Mouse (Mus musculus): ENCODE results near the gene Gjb1. TPM values are rescaled to one million over a fixed set of nuclear protein-coding genes. Genes with fewer than 3 reads are reported as not detected.

The Gjb1 gene
- polyA plus RNA-seq, 1 experiment: not detected

- peak within 1 kb of the TSS; percentile 90 for H3K27ac ChIP-seq (ENCODE audit: control insufficient read depth, insufficient read depth, low read depth, low read length)
- no peaks in the 10 kb centered on the region for H3K36me3 ChIP-seq (ENCODE audit: control insufficient read depth, insufficient read depth, low read length)
- H3K4me3 ChIP-seq (ENCODE audit: control insufficient read depth, low read depth, low read length): peak within 1 kb of the TSS; percentile 93
- no peaks in the 10 kb centered on the region for H3K27me3 ChIP-seq (ENCODE audit: control insufficient read depth, insufficient read depth, low read length)
- TF ChIP-seq POLR2A (IDR thresholded peaks at IDR 0.05; ENCODE audit: control insufficient read depth, low read depth, low read length) (no peak; the same call in 1 of the 2 replicates), CTCF (IDR thresholded peaks at IDR 0.05; ENCODE audit: control insufficient read depth, insufficient read depth, insufficient replicate concordance, low read depth, low read length) (no peak)
- no peaks in the 10 kb centered on the region; the same call in 1 of the 2 replicates for H3K4me1 ChIP-seq (ENCODE audit: control insufficient read depth, insufficient read depth, low read length)
Measured at GRCm38 (mm10) chrX:101429142-101429949, 53.2 kb downstream of the Gjb1 start, which contains the start of gene Nono. Nono (plus strand) TSS chrX:101429318.

DNA sequence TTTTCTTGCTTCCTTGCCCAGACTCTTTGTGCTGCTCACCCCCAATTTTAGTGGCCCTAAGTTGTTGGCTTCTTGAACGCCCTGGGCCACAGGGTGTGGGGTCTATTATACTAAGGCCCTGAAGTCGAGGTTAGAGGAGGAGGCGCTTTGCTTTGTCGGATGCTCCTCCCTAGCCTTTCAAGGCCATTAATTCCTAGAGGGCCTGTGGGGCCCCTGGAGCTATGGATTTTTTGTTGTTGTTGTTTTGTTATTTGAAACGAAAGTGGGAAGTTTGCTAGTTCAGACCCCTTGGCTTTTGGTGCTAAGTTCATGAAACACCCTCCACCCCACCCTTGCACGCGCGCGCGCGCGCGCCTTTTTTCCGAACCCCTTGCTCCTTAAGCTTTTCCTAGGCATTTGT, 53.8 kb downstream of the Gjb1 start:
- H3K27me3 ChIP-seq (ENCODE audit: control insufficient read depth, insufficient read depth, low read length): no peaks in the 10 kb centered on the region
- no peaks in the 10 kb centered on the region; the same call in 1 of the 2 replicates for H3K4me1 ChIP-seq (ENCODE audit: control insufficient read depth, insufficient read depth, low read length)
- no peak for TF ChIP-seq CTCF (IDR thresholded peaks at IDR 0.05; ENCODE audit: control insufficient read depth, insufficient read depth, insufficient replicate concordance, low read depth, low read length)
- no peak for TF ChIP-seq POLR2A (IDR thresholded peaks at IDR 0.05; ENCODE audit: control insufficient read depth, low read depth, low read length)
- H3K4me3 ChIP-seq (ENCODE audit: control insufficient read depth, low read depth, low read length): peak overlapping the region; percentile 93
- H3K27ac ChIP-seq (ENCODE audit: control insufficient read depth, insufficient read depth, low read depth, low read length): peak overlapping the region; percentile 85
- H3K36me3 ChIP-seq (ENCODE audit: control insufficient read depth, insufficient read depth, low read length): no peaks in the 10 kb centered on the region

Other genes with a start within 250 kb of the Gjb1 start
- 3.7 and 4.7 TPM in 2 replicates for gene Snx12, start 153.8 kb upstream of the Gjb1 start, polyA plus RNA-seq (2012; rRNA removed)
- 7.0 and 7.3 TPM in 2 replicates for gene Foxo4, start 121.8 kb upstream of the Gjb1 start, polyA plus RNA-seq (2012; rRNA removed)
- 45.9 and 68.4 TPM in 2 replicates for gene Gm614, start 112.4 kb upstream of the Gjb1 start, polyA plus RNA-seq (2012; rRNA removed)
- 0.44 and 0.69 TPM in 2 replicates for gene Il2rg, start 108.1 kb upstream of the Gjb1 start, polyA plus RNA-seq (2012; rRNA removed)
- gene Gm20489, start 107.4 kb upstream of the Gjb1 start, polyA plus RNA-seq (2012; rRNA removed): not detected in 2 replicates
- gene Med12, start 102.3 kb upstream of the Gjb1 start, polyA plus RNA-seq (2012; rRNA removed): 40.2 and 47.1 TPM in 2 replicates
- 0.22 and 0.31 TPM in 2 replicates for gene Nlgn3, start 77.2 kb upstream of the Gjb1 start, polyA plus RNA-seq (2012; rRNA removed)
- gene Zmym3, start 44.5 kb downstream of the Gjb1 start, polyA plus RNA-seq (2012; rRNA removed): 38.6 and 43.4 TPM in 2 replicates
- gene Nono, start 52.9 kb downstream of the Gjb1 start, polyA plus RNA-seq (2012; rRNA removed): 16.1 and 16.3 TPM in 2 replicates
- 0.11 TPM in 1 of 2 replicates, not detected in the other for gene Itgb1bp2, start 72.7 kb downstream of the Gjb1 start, polyA plus RNA-seq (2012; rRNA removed)
- gene Taf1, start 156.4 kb downstream of the Gjb1 start, polyA plus RNA-seq (2012; rRNA removed): 2.4 and 2.7 TPM in 2 replicates

All from testis, adult 2 months (tissue).